ENCODE assay signal across 24 mouse cellular contexts in the genomic region with DNA sequence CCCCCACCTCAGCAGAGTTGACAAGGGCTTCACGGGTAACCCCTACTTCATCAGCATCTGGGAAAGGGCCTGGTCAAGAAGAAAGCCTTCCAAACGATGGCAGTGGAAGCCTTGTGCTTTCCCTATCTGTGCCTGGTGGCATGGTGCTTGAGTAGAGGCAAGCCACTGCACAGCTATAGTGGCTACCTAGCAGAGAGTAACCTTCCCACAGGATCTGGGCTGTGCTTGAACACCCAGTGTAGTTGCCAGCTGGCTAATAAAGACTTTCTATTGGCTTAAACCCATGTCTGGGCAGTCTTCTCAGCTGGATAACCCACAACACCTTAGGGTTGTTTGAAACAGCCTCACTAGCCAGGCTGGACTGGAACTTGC. TPM values are rescaled to one million over a fixed set of nuclear protein-coding genes. Genes with fewer than 3 reads are reported as not detected.
DNase-seq lines count a peak whose midpoint lies in the region; ATAC-seq lines count a peak whose summit lies in the region.
"Had no signal": no experiment of that assay in that cellular context is flagged by ENCODE, and none has a peak within 500 bp of the region (broad histone marks: within the 10 kb centered on the region; RNA-seq: fewer than 3 reads in every experiment).

No protein-coding gene starts in this region.

- H3K9ac ChIP-seq in heart, embryonic 15.5 days, result no peak overlapping the region
- no peak overlapping the region for H3K9ac ChIP-seq in embryonic facial prominence, embryonic 11.5 days (replicated peaks; ENCODE audit: low read length)
- H3K9ac ChIP-seq in limb, embryonic 12.5 days (replicated peaks), result no peak overlapping the region
- H3K9ac ChIP-seq: forebrain, embryonic 12.5 days; liver, embryonic 12.5 days; lung, embryonic 14.5 days; midbrain, embryonic 15.5 days; neural tube, embryonic 12.5 days had no signal

- no peak for DNase-seq in heart, adult 18-20 months
- DNase-seq in embryonic facial prominence, embryonic 11.5 days (ENCODE audit: low spot score), result no peak
- no peak for DNase-seq in right cerebral cortex, postnatal 25 days
- no peak for DNase-seq in embryo, embryonic 9.5 days (ENCODE audit: extremely low spot score)
- DNase-seq: B cell, adult 2 months; cerebellum, adult 11-12 months; cerebellum, postnatal 14 days; kidney, adult 18-20 months; lung, postnatal 4 days; thymus, adult 18-20 months had no signal

- H3K4me1 ChIP-seq in heart, embryonic 15.5 days (replicated peaks), result no peaks in the 10 kb centered on the region
- no peaks in the 10 kb centered on the region for H3K4me1 ChIP-seq in embryonic facial prominence, embryonic 11.5 days (ENCODE audit: control insufficient read depth, insufficient read depth, low read length)
- peaks cover 22% of the 10 kb centered on the region for H3K4me1 ChIP-seq in limb, embryonic 12.5 days (replicated peaks)
- H3K4me1 ChIP-seq: forebrain, embryonic 12.5 days; midbrain, embryonic 15.5 days had no signal

- no peak overlapping the region for H3K4me2 ChIP-seq in heart, embryonic 15.5 days
- no peak overlapping the region for H3K4me2 ChIP-seq in embryonic facial prominence, embryonic 11.5 days (ENCODE audit: low read depth, low read length)
- H3K4me2 ChIP-seq in limb, embryonic 12.5 days, result peak overlapping the region; percentile 49
- H3K4me2 ChIP-seq: forebrain, embryonic 12.5 days; liver, embryonic 12.5 days; midbrain, embryonic 15.5 days; neural tube, embryonic 12.5 days had no signal

- no peak overlapping the region for H3K4me3 ChIP-seq in heart, embryonic 15.5 days
- H3K4me3 ChIP-seq in embryonic facial prominence, embryonic 11.5 days (ENCODE audit: low read depth, low read length), result no peak overlapping the region
- H3K4me3 ChIP-seq in limb, embryonic 12.5 days (replicated peaks), result no peak overlapping the region
- H3K4me3 ChIP-seq: erythroblast, embryonic 14.5 days; forebrain, embryonic 12.5 days; hindbrain, embryonic 10.5 days; liver, embryonic 12.5 days; midbrain, embryonic 15.5 days; neural tube, embryonic 12.5 days had no signal

- WGBS in heart, embryonic 15.5 days, result 51% methylated on average over 2 of the region's 2 CpGs
- 55% methylated on average over 2 of the region's 2 CpGs for WGBS in embryonic facial prominence, embryonic 11.5 days
- WGBS in limb, embryonic 12.5 days, result 13% methylated on average over 2 of the region's 2 CpGs

- H3K36me3 ChIP-seq in heart, embryonic 15.5 days, result no peaks in the 10 kb centered on the region
- no peaks in the 10 kb centered on the region for H3K36me3 ChIP-seq in embryonic facial prominence, embryonic 11.5 days (replicated peaks; ENCODE audit: control insufficient read depth, insufficient read depth, low read depth, low read length)
- H3K36me3 ChIP-seq in limb, embryonic 12.5 days, result no peaks in the 10 kb centered on the region
- H3K36me3 ChIP-seq: forebrain, embryonic 12.5 days; G1E; hindbrain, embryonic 10.5 days; liver, embryonic 12.5 days; midbrain, embryonic 15.5 days; neural tube, embryonic 12.5 days had no signal

- H3K9me3 ChIP-seq in heart, embryonic 15.5 days (replicated peaks), result no peaks in the 10 kb centered on the region
- H3K9me3 ChIP-seq in embryonic facial prominence, embryonic 11.5 days (replicated peaks; ENCODE audit: control insufficient read depth, low read length), result no peaks in the 10 kb centered on the region
- H3K9me3 ChIP-seq in limb, embryonic 12.5 days, result peaks cover 14% of the 10 kb centered on the region
- H3K9me3 ChIP-seq: forebrain, embryonic 12.5 days; liver, embryonic 12.5 days; midbrain, embryonic 15.5 days had no signal

- peak overlapping the region; percentile 71; the same call in 1 of the 2 replicates for H3K27ac ChIP-seq in heart, embryonic 15.5 days
- H3K27ac ChIP-seq in embryonic facial prominence, embryonic 11.5 days (replicated peaks; ENCODE audit: low read depth, low read length), result no peak overlapping the region
- H3K27ac ChIP-seq in limb, embryonic 12.5 days, result peak overlapping the region; percentile 97
- H3K27ac ChIP-seq: forebrain, embryonic 12.5 days; hindbrain, embryonic 10.5 days; liver, embryonic 12.5 days; midbrain, embryonic 15.5 days; neural tube, embryonic 12.5 days had no signal

- no peak for ATAC-seq in heart, embryonic 15.5 days (replicated peaks; ENCODE audit: insufficient number of reproducible peaks, insufficient read depth, low FRiP score, low read depth)
- 0 out of 2 replicates have a peak, but pooled peaks have one; percentile 7 for ATAC-seq in common myeloid progenitor, adult 5-6 weeks (replicated peaks; ENCODE audit: low read depth, poor library complexity, severe bottlenecking)
- ATAC-seq in embryonic facial prominence, embryonic 11.5 days (replicated peaks; ENCODE audit: insufficient number of reproducible peaks, low FRiP score, low TSS enrichment, low read depth), result 0 out of 2 replicates have a peak, but pooled peaks have one; percentile 29
- no peak for ATAC-seq in limb, embryonic 12.5 days (ENCODE audit: insufficient number of reproducible peaks, insufficient read depth, low FRiP score, low TSS enrichment, low read depth)
- ATAC-seq: hindbrain, embryonic 16.5 days; liver, embryonic 12.5 days; midbrain, embryonic 15.5 days; Patski had no signal

- H3K27me3 ChIP-seq in heart, embryonic 15.5 days, result no peaks in the 10 kb centered on the region
- no peaks in the 10 kb centered on the region for H3K27me3 ChIP-seq in embryonic facial prominence, embryonic 11.5 days (ENCODE audit: control insufficient read depth, insufficient read depth, low read length)
- no peaks in the 10 kb centered on the region for H3K27me3 ChIP-seq in limb, embryonic 12.5 days
- H3K27me3 ChIP-seq: CH12.LX; forebrain, embryonic 12.5 days; liver, embryonic 12.5 days; midbrain, embryonic 15.5 days; neural tube, embryonic 12.5 days; Patski had no signal

RNA-seq across cellular contexts. Expression of gene Ing1, which starts 31.0 kb away (rescaled TPM):
- polyA plus RNA-seq in heart, embryonic 15.5 days (2015; fragmentation: Nextera tagmentation; extraction: Ambion mirVana), result 28.3 and 31.6 TPM in 2 replicates
- total RNA-seq in heart, adult 18-20 months (2021), result 10 to 100 TPM; 16.2 to 18.3 TPM
- total RNA-seq in common myeloid progenitor, adult 5-6 weeks (2017), result 53.5 and 69.9 TPM in 2 replicates
- polyA plus RNA-seq in embryonic facial prominence, embryonic 11.5 days (2014; fragmentation: Nextera tagmentation; extraction: Ambion mirVana), result 40.1 and 42.7 TPM in 2 replicates
- polyA plus RNA-seq in limb, embryonic 12.5 days (2016; fragmentation: Nextera tagmentation; extraction: Ambion mirVana), result 46.5 and 50.4 TPM in 2 replicates

RNA-seq across cellular contexts. Expression of gene Cars2, which starts 35.8 kb away (rescaled TPM):
- polyA plus RNA-seq in heart, embryonic 15.5 days (2015; fragmentation: Nextera tagmentation; extraction: Ambion mirVana), result 26.2 and 30.9 TPM in 2 replicates
- 10 to 100 TPM; 51.6 to 52.2 TPM for total RNA-seq in heart, adult 18-20 months (2021)
- 40.0 and 41.7 TPM in 2 replicates for total RNA-seq in common myeloid progenitor, adult 5-6 weeks (2017)
- 15.7 and 18.6 TPM in 2 replicates for polyA plus RNA-seq in embryonic facial prominence, embryonic 11.5 days (2014; fragmentation: Nextera tagmentation; extraction: Ambion mirVana)
- 20.6 and 21.6 TPM in 2 replicates for polyA plus RNA-seq in limb, embryonic 12.5 days (2016; fragmentation: Nextera tagmentation; extraction: Ambion mirVana)

RNA-seq across cellular contexts. Expression of gene Ankrd10, which starts 49.2 kb away (rescaled TPM):
- 57.4 and 70.0 TPM in 2 replicates for polyA plus RNA-seq in heart, embryonic 15.5 days (2015; fragmentation: Nextera tagmentation; extraction: Ambion mirVana)
- total RNA-seq in heart, adult 18-20 months (2021), result 10 to 100 TPM; 19.6 to 19.8 TPM
- total RNA-seq in common myeloid progenitor, adult 5-6 weeks (2017), result 85.5 and 98.0 TPM in 2 replicates
- 87.0 and 92.0 TPM in 2 replicates for polyA plus RNA-seq in embryonic facial prominence, embryonic 11.5 days (2014; fragmentation: Nextera tagmentation; extraction: Ambion mirVana)
- 151 and 164 TPM in 2 replicates for polyA plus RNA-seq in limb, embryonic 12.5 days (2016; fragmentation: Nextera tagmentation; extraction: Ambion mirVana)

Comparison
In these comparisons a context has a peak if more than half of its experiments do, and no peak if none do; other contexts are left out.
1. ATAC-seq: peak in common myeloid progenitor, adult 5-6 weeks (single experiment) and embryonic facial prominence, embryonic 11.5 days (single experiment); none in heart, embryonic 15.5 days (single experiment) and limb, embryonic 12.5 days (single experiment).